ENCODE assay signal across 12 mouse cellular contexts in genomic region chr1:159517647-159518046, GRCm38 (mm10). TPM values are rescaled to one million over a fixed set of nuclear protein-coding genes. Genes with fewer than 3 reads are reported as not detected.
DNase-seq lines count a peak whose midpoint lies in the region; ATAC-seq lines count a peak whose summit lies in the region.
"Had no signal": no experiment of that assay in that cellular context is flagged by ENCODE, and none has a peak within 500 bp of the region (broad histone marks: within the 10 kb centered on the region; RNA-seq: fewer than 3 reads in every experiment).

No protein-coding gene starts in this region.

- no peaks in the 10 kb centered on the region for H3K36me3 ChIP-seq in heart, embryonic 10.5 days
- H3K36me3 ChIP-seq in liver, embryonic 11.5 days (ENCODE audit: control insufficient read depth, insufficient read depth, low read length): no peaks in the 10 kb centered on the region
- H3K36me3 ChIP-seq: limb, embryonic 13.5 days had no signal

- no peak overlapping the region for H3K4me3 ChIP-seq in heart, embryonic 10.5 days
- no peak overlapping the region for H3K4me3 ChIP-seq in liver, embryonic 11.5 days (ENCODE audit: low read depth, low read length)
- H3K4me3 ChIP-seq: limb, embryonic 13.5 days had no signal

- no peak overlapping the region for H3K4me2 ChIP-seq in liver, embryonic 11.5 days
- H3K4me2 ChIP-seq: limb, embryonic 13.5 days had no signal

- H3K27ac ChIP-seq in heart, embryonic 10.5 days: no peak overlapping the region
- no peak overlapping the region for H3K27ac ChIP-seq in liver, embryonic 11.5 days (ENCODE audit: low read depth, low read length)
- H3K27ac ChIP-seq: limb, embryonic 13.5 days had no signal

- 6% methylated on average over 4 of the region's 4 CpGs for WGBS in heart, embryonic 10.5 days
- WGBS in liver, embryonic 11.5 days: 25% methylated on average over 4 of the region's 4 CpGs

- no peaks in the 10 kb centered on the region for H3K9me3 ChIP-seq in heart, embryonic 10.5 days
- no peaks in the 10 kb centered on the region for H3K9me3 ChIP-seq in liver, embryonic 11.5 days (ENCODE audit: control insufficient read depth, low read length)
- H3K9me3 ChIP-seq: limb, embryonic 13.5 days had no signal

- no peak for ATAC-seq in liver, embryonic 11.5 days (replicated peaks; ENCODE audit: low FRiP score)

- DNase-seq in frontal cortex, postnatal 36 days (ENCODE audit: low spot score in 2 of 2): peak; percentile 45 to 60
- no peak for DNase-seq in frontal cortex, postnatal 10 days (ENCODE audit: low spot score in 2 of 2)
- DNase-seq in Muller cell, postnatal 12 days (ENCODE audit: inconsistent ontology term): peak; percentile 92
- peak; percentile 79 for DNase-seq in heart, embryonic 10.5 days (ENCODE audit: low spot score)
- peak; percentile 72 for DNase-seq in layer of hippocampus, adult 9-11 months
- no peak for DNase-seq in cerebellum, postnatal 36 days
- DNase-seq in cerebellum, adult 9-11 months: no peak
- no peak for DNase-seq in liver, embryonic 11.5 days (ENCODE audit: low spot score)
- DNase-seq: lung, postnatal 36 days; retina, postnatal 1 day had no signal

- peaks cover 6% of the 10 kb centered on the region for H3K4me1 ChIP-seq in heart, embryonic 10.5 days
- no peaks in the 10 kb centered on the region for H3K4me1 ChIP-seq in liver, embryonic 11.5 days (replicated peaks; ENCODE audit: control insufficient read depth, insufficient read depth, low read length)
- H3K4me1 ChIP-seq: limb, embryonic 13.5 days had no signal

- no peaks in the 10 kb centered on the region for H3K27me3 ChIP-seq in heart, embryonic 10.5 days (ENCODE audit: insufficient read depth, poor library complexity, severe bottlenecking)
- H3K27me3 ChIP-seq in liver, embryonic 11.5 days (replicated peaks; ENCODE audit: control insufficient read depth, insufficient read depth, low read length): no peaks in the 10 kb centered on the region

- no peak overlapping the region for H3K9ac ChIP-seq in liver, embryonic 11.5 days (ENCODE audit: low read depth, low read length)
- H3K9ac ChIP-seq: limb, embryonic 13.5 days had no signal

RNA-seq across cellular contexts. Expression of gene Tnr, which starts 5.9 kb away (rescaled TPM):
- polyA plus RNA-seq in heart, embryonic 10.5 days (2016; fragmentation: Nextera tagmentation; extraction: Ambion mirVana): 0.04 TPM in 1 of 2 replicates, not detected in the other
- polyA plus RNA-seq in liver, embryonic 11.5 days (2014; fragmentation: Nextera tagmentation; extraction: Ambion mirVana): 0.13 and 0.58 TPM in 2 replicates
- polyA plus RNA-seq: kidney, embryonic 14.5 days had no signal

Comparison
In these comparisons a context has a peak if more than half of its experiments do, and no peak if none do; other contexts are left out.
1. DNase-seq: peak in frontal cortex, postnatal 36 days (2 of 2), Muller cell, postnatal 12 days (single experiment), heart, embryonic 10.5 days (single experiment) and layer of hippocampus, adult 9-11 months (single experiment); none in frontal cortex, postnatal 10 days (0 of 2), cerebellum, postnatal 36 days (0 of 2), cerebellum, adult 9-11 months (single experiment) and liver, embryonic 11.5 days (single experiment).